In genomic region chr17:86506881-86507280, GRCm38 (mm10) we compare ENCODE assay signal across 13 mouse cellular contexts. TPM values are rescaled to one million over a fixed set of nuclear protein-coding genes. Genes with fewer than 3 reads are reported as not detected.
A peak's percentile ranks its signal among the peaks of the same experiment; 100 is the strongest.
DNase-seq lines count a peak whose midpoint lies in the region; ATAC-seq and TF ChIP-seq lines count a peak whose summit lies in the region.
"Had no signal": no experiment of that assay in that cellular context is flagged by ENCODE, and none has a peak within 500 bp of the region (broad histone marks: within the 10 kb centered on the region; RNA-seq: fewer than 3 reads in every experiment).

No protein-coding gene starts in this region.

- no peak overlapping the region for H3K9ac ChIP-seq in heart, embryonic 15.5 days
- H3K9ac ChIP-seq in embryonic facial prominence, embryonic 13.5 days: no peak overlapping the region
- H3K9ac ChIP-seq in limb, embryonic 14.5 days (ENCODE audit: low read depth, low read length, severe bottlenecking): no peak overlapping the region

- TF ChIP-seq POLR2A in lung, adult 2 months (IDR thresholded peaks at IDR 0.05; ENCODE audit: borderline replicate concordance, extremely low read depth, low read depth, low read length): peak; percentile 35; the same call in 1 of the 2 replicates
- TF ChIP-seq POLR2A in limb, embryonic 14.5 days (IDR thresholded peaks at IDR 0.05; ENCODE audit: borderline replicate concordance, extremely low read depth, insufficient read depth, insufficient read length): no peak

- peak overlapping the region; percentile 72 for H3K27ac ChIP-seq in heart, embryonic 15.5 days
- H3K27ac ChIP-seq in embryonic facial prominence, embryonic 13.5 days: peak overlapping the region; percentile 52
- H3K27ac ChIP-seq in limb, embryonic 14.5 days (replicated peaks; ENCODE audit: low read depth, low read length): peak overlapping the region; percentile 43; the same call in 1 of the 2 replicates

- no peak overlapping the region for H3K4me2 ChIP-seq in heart, embryonic 15.5 days
- H3K4me2 ChIP-seq in embryonic facial prominence, embryonic 13.5 days: no peak overlapping the region
- no peak overlapping the region for H3K4me2 ChIP-seq in limb, embryonic 14.5 days (replicated peaks; ENCODE audit: low read depth, low read length, severe bottlenecking)

- intact Hi-C loops in heart, postnatal 10 days (cut with DNase I): no loop called here

- WGBS in heart, embryonic 15.5 days: 60% methylated on average over 5 of the region's 5 CpGs
- WGBS in lung, adult 2 months: 37% methylated on average over 5 of the region's 5 CpGs
- WGBS in embryonic facial prominence, embryonic 13.5 days: 59% methylated on average over 5 of the region's 5 CpGs
- 69% methylated on average over 5 of the region's 5 CpGs for WGBS in limb, embryonic 14.5 days

- no peak for ATAC-seq in heart, embryonic 15.5 days (replicated peaks; ENCODE audit: insufficient number of reproducible peaks, insufficient read depth, low FRiP score, low read depth)
- no peak for ATAC-seq in embryonic facial prominence, embryonic 13.5 days (ENCODE audit: insufficient number of reproducible peaks, insufficient read depth, low FRiP score, low TSS enrichment, low read depth)
- ATAC-seq in limb, embryonic 14.5 days (ENCODE audit: low FRiP score, low read depth): no peak

- H3K4me3 ChIP-seq in heart, embryonic 15.5 days: no peak overlapping the region
- peak overlapping the region; percentile 12 for H3K4me3 ChIP-seq in lung, adult 2 months (replicated peaks; ENCODE audit: extremely low read depth, low read depth, low read length)
- no peak overlapping the region for H3K4me3 ChIP-seq in embryonic facial prominence, embryonic 13.5 days
- no peak overlapping the region for H3K4me3 ChIP-seq in limb, embryonic 14.5 days (replicated peaks; ENCODE audit: low read length)
- H3K4me3 ChIP-seq: megakaryocyte, embryonic 14.5 days had no signal

- no peak for TF ChIP-seq CTCF in lung, adult 2 months (IDR thresholded peaks at IDR 0.05; ENCODE audit: insufficient read depth, low read length)

- H3K4me1 ChIP-seq in heart, embryonic 15.5 days (replicated peaks): peaks cover 16% of the 10 kb centered on the region
- H3K4me1 ChIP-seq in lung, adult 2 months (ENCODE audit: control insufficient read depth, insufficient read depth, low read length): peaks cover 16% of the 10 kb centered on the region
- peaks cover 23% of the 10 kb centered on the region for H3K4me1 ChIP-seq in embryonic facial prominence, embryonic 13.5 days
- peaks cover 17% of the 10 kb centered on the region for H3K4me1 ChIP-seq in limb, embryonic 14.5 days (ENCODE audit: control insufficient read depth, insufficient read depth, low read length)

- H3K27me3 ChIP-seq in heart, embryonic 15.5 days: no peaks in the 10 kb centered on the region
- H3K27me3 ChIP-seq in embryonic facial prominence, embryonic 13.5 days: no peaks in the 10 kb centered on the region
- H3K27me3 ChIP-seq in limb, embryonic 14.5 days (ENCODE audit: control insufficient read depth, insufficient read depth, low read length): no peaks in the 10 kb centered on the region

- no peak for DNase-seq in heart, postnatal 10 days
- DNase-seq in lung, adult 2 months: no peak
- no peak for DNase-seq in lung, postnatal 4 days
- no peak for DNase-seq in limb, embryonic 14.5 days (ENCODE audit: low spot score)
- DNase-seq in thymus, postnatal 10 days (ENCODE audit: low spot score in 2 of 2): no peak
- DNase-seq: cerebellum, postnatal 36 days; right cerebral cortex, postnatal 25 days; thymus, adult 18-20 months had no signal

- H3K36me3 ChIP-seq in heart, embryonic 15.5 days: no peaks in the 10 kb centered on the region
- 0 out of 2 replicates have a peak, but pooled peaks cover 3% of the 10 kb centered on the region for H3K36me3 ChIP-seq in embryonic facial prominence, embryonic 13.5 days
- H3K36me3 ChIP-seq in limb, embryonic 14.5 days (ENCODE audit: control insufficient read depth, insufficient read depth, low read length): no peaks in the 10 kb centered on the region

- no peaks in the 10 kb centered on the region for H3K9me3 ChIP-seq in heart, embryonic 15.5 days (replicated peaks)
- no peaks in the 10 kb centered on the region for H3K9me3 ChIP-seq in embryonic facial prominence, embryonic 13.5 days
- no peaks in the 10 kb centered on the region for H3K9me3 ChIP-seq in limb, embryonic 14.5 days (ENCODE audit: control insufficient read depth, low read length)
- H3K9me3 ChIP-seq: megakaryocyte, embryonic 14.5 days had no signal

RNA-seq across cellular contexts. Expression of gene Gm10309, which starts 1.8 kb away (rescaled TPM):
- 0.25 and 0.39 TPM in 2 replicates for polyA plus RNA-seq in heart, embryonic 15.5 days (2015; fragmentation: Nextera tagmentation; extraction: Ambion mirVana)
- total RNA-seq in heart, postnatal 10 days (2021): not detected
- 0.30 and 0.37 TPM in 2 replicates for polyA plus RNA-seq in lung, adult 2 months (2012; rRNA removed)
- 0.44 and 0.51 TPM in 2 replicates for polyA plus RNA-seq in embryonic facial prominence, embryonic 13.5 days (2015; fragmentation: Nextera tagmentation; extraction: Ambion mirVana)
- 0.03 and 0.09 TPM in 2 replicates for polyA plus RNA-seq in limb, embryonic 14.5 days (2012; rRNA removed)
- 0.47 TPM in 1 of 2 replicates, not detected in the other for polyA plus RNA-seq in limb, embryonic 14.5 days (2014; fragmentation: Nextera tagmentation; extraction: Ambion mirVana)
- total RNA-seq: gastrocnemius, postnatal 36 days; left cerebral cortex, postnatal 25 days had no signal
